Mouse (Mus musculus): ENCODE measurements around the gene Rad21l. TPM values are rescaled to one million over a fixed set of nuclear protein-coding genes. Genes with fewer than 3 reads are reported as not detected.
"Not testable (repeated sequence)": the region's sequence is repeated elsewhere in the genome, so short reads cannot be mapped to it uniquely, and the experiment has no call there.

The Rad21l gene
- total RNA-seq, 1 experiment from 2014 or later: not detected

- 0 out of 2 replicates have a peak, but pooled peaks have one; percentile 13 for ATAC-seq (replicated peaks; ENCODE audit: insufficient number of reproducible peaks, low FRiP score, low TSS enrichment, poor library complexity, severe bottlenecking)
These were observed 36.0 kb downstream of the Rad21l start, which contains the start of gene Snph for GRCm38 (mm10) chr2:151632159-151632814. Snph (minus strand) TSS chr2:151632593.

DNA sequence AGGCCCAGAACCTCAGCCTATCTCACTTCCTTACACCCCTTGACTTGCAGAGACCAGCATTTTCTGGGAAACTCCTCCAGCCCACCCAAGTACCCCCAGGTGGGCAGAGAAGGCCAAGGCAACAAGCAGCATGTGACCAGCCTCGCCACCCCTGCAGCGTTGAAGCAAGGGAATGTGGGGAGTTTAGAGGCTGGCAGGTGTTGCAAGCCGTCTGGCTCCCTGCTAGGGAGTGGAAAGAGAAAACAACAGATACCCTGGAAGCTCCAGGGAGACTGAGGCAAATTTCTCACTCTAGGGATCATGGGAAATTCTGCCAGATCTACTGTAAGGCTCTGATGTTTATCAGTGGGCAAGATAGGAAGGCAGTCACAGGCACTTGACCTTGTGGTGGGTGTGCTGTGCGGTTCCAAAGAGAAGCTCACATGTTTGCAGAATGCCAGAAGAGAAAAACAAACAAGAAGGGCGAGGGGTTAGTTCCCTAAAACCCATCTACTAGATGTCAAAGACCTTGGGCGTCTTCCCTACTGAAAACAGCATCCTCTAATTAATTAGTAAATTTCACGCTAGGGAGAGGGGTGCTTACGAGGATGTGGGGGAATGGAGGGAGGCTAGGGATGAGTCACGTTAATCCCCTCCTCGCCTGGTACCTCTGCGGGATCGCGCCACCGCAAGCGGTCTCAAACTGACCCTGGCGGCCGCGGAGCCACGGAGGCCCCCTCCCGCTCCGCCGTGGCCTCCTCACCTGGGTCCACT lies 36.8 kb downstream of the Rad21l start:
- ATAC-seq (replicated peaks; ENCODE audit: insufficient number of reproducible peaks, low FRiP score, low TSS enrichment, poor library complexity, severe bottlenecking): no peak

DNA sequence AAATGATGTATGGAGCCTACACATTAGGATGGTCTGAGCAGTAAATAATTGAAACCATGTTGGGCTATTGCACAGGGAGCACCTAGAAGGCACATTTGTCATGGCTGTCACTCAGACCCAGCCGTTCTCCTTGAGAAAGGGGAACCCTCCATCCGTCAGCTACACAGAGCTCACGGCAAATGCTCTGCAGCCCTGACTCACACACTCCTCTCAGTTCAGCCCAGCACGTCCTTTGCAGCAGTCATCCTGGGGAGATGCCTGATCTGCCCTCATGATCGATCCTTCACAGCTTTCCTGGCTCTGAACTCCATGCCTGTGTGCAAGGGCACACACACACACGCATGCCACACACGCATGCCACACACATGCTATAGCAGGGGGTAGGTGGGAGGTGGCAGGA lies 39.0 kb downstream of the Rad21l start:
- ATAC-seq (replicated peaks; ENCODE audit: insufficient number of reproducible peaks, low FRiP score, low TSS enrichment, poor library complexity, severe bottlenecking): no peak

DNA sequence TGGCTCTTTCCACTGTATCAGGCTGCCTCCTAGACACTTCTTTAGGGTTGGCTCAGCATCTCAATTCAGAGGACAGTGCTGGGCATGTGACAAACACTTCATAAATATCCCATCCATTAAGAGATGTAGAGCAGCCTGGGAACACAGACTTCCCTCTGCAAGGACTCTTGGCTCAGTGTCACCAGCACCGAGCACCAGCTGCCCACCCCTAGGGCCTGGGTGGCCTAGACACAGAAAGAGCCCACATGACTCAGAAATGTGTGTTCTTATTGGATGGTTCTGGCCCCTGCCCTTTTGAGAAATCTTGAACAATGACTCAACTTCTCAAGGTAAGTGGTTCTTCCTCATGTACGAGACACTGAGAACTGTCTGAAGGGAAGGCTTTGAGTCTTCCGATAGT lies 40.3 kb downstream of the Rad21l start:
- ATAC-seq (replicated peaks; ENCODE audit: insufficient number of reproducible peaks, low FRiP score, low TSS enrichment, poor library complexity, severe bottlenecking): no peak

DNA sequence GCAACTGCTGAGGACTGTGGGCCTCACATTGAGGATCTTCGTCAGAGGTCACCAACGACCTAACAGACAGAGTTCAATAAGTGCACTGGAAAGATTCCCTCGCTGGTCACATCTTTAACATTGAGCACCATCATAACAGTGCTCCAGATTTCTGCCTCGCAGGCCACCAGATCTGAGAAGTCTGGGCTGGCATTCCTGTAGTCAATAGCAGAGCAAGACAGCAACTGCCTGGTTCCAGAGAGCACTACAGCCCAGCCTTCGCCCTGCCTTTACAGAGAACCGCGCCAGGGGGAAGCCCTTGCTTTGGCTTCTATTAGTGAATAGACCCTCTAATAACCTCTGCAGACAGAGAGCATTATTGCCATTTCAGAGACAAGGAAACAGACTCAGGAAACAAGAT lies 42.0 kb downstream of the Rad21l start:
- ATAC-seq (replicated peaks; ENCODE audit: insufficient number of reproducible peaks, low FRiP score, low TSS enrichment, poor library complexity, severe bottlenecking): no peak

GRCm38 (mm10) chr2:151623776-151624175 lies 44.6 kb downstream of the Rad21l start:
- ATAC-seq (replicated peaks; ENCODE audit: insufficient number of reproducible peaks, low FRiP score, low TSS enrichment, poor library complexity, severe bottlenecking): no peak

- ATAC-seq (replicated peaks; ENCODE audit: insufficient number of reproducible peaks, low FRiP score, low TSS enrichment, poor library complexity, severe bottlenecking): no peak
These were observed 51.6 kb downstream of the Rad21l start for GRCm38 (mm10) chr2:151616551-151617329.

DNA sequence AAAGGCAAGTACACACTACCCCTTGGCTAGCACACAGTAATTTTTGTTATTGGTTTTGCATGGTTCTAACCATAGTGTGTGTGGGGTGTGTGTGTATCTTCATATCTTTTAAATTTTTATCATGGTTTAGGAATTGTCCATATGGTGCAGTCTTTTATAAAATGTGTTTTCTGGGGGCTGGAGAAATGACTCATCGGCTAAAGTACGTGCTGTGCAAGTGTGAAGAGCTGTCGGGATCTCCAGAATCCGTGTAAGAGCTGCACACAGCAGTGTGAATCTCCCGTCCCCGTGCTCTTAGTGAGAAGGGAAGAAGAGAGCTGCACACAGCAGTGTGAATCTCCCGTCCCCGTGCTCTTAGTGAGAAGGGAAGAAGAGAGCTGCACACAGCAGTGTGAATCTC lies 52.6 kb downstream of the Rad21l start:
- not testable (repeated sequence) for ATAC-seq (replicated peaks; ENCODE audit: insufficient number of reproducible peaks, low FRiP score, low TSS enrichment, poor library complexity, severe bottlenecking)

GRCm38 (mm10) chr2:151609974-151610373 lies 58.4 kb downstream of the Rad21l start:
- ATAC-seq (replicated peaks; ENCODE audit: insufficient number of reproducible peaks, low FRiP score, low TSS enrichment, poor library complexity, severe bottlenecking): no peak

DNA sequence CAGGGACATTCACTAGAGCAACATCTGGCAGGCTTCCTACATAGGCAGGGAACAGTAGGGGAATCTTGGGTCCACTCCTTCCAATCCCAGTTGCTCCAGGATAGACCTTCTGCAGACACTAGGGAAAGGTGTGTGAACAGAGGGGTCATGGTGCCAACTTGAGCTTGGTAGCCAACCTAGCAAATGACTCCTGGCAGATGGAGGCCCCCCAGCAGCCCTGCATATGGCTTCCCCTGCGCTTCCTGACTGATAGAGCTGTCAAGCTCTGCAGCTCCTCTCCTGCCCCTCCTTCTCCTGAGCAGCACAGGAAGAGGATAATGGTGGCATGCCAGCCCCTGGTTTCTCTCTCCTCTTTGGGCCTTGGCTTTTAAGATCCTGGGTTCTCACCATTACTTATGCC lies 59.9 kb downstream of the Rad21l start:
- ATAC-seq (replicated peaks; ENCODE audit: insufficient number of reproducible peaks, low FRiP score, low TSS enrichment, poor library complexity, severe bottlenecking): no peak

DNA sequence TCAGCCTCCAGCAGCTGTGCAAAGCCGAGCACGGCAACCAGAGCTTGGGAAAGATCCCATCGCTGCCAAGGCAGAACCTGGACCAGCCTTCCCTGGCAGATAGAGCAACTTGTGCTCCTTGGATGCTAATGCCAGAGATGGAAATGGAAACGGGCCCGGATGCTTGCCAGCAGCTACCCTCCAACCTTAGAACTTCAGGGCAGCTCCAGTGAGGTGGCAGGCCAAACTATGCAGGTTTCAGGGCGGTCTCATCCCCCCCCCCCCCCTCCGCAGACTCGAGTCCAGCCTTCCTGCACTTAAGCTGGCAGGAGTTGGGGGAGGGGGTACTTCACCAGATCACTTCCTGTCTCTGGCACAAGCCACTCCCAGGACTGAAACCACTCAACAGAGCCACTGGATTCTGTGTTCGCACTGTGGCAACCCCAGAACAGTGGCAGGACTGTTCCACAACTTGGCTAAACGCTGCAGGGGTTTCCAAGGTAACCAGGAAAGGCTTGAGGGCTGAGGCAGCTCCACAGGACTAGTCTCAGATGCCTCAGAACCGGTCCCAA lies 62.8 kb downstream of the Rad21l start:
- no peak for ATAC-seq (replicated peaks; ENCODE audit: insufficient number of reproducible peaks, low FRiP score, low TSS enrichment, poor library complexity, severe bottlenecking)

DNA sequence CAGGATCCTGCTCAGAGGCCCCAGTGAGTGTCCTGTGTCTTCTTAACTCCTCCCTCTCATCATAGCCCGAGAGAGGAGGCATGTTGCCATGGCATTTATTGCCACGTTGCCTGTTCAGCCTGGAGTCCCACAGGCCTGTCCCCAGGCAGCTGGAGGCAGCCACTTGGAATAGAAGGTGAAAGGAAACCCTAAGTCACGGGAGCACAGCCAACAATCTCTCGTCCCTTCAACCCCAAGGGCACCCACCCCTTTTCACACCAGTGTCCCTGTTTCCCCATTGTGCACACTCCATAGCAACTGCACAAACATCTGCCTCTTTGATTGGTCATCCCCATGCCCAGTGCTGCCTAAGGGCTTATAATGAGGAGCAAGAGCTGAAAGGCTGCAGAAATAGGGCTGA lies 64.7 kb downstream of the Rad21l start:
- no peak for ATAC-seq (replicated peaks; ENCODE audit: insufficient number of reproducible peaks, low FRiP score, low TSS enrichment, poor library complexity, severe bottlenecking)

GRCm38 (mm10) chr2:151602106-151602505 lies 66.2 kb downstream of the Rad21l start:
- no peak for ATAC-seq (replicated peaks; ENCODE audit: insufficient number of reproducible peaks, low FRiP score, low TSS enrichment, poor library complexity, severe bottlenecking)

DNA sequence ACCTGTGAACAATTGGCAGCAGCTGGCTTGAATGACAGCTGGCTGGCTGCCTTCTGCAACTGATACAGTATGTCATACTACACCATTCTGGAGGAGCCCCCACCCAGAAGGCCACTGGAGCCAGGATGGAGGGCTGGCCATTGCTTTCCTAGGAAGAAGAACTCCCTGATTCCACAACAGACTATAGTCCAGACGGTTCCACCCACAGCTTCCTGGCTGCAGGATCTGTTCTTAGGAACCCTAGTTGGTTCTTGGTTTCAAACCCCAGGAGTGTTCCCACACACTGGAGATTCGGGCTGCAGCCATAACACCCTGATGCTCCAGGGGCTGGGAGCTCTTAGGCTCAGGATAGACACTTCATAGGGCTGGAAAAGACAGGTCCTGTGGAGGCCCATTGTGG lies 70.3 kb downstream of the Rad21l start:
- no peak for ATAC-seq (replicated peaks; ENCODE audit: insufficient number of reproducible peaks, low FRiP score, low TSS enrichment, poor library complexity, severe bottlenecking)

Other genes with a start within 250 kb of the Rad21l start
- gene 4921509C19Rik, start 192.4 kb downstream of the Rad21l start, total RNA-seq (2017): not detected in 3 replicates
- gene Nsfl1c, start 174.4 kb downstream of the Rad21l start, total RNA-seq (2017): 81.2 to 110 TPM (median 99.0 TPM) in 3 replicates
- 3.5 to 27.0 TPM (median 23.8 TPM) in 3 replicates for gene Fkbp1a, start 126.0 kb downstream of the Rad21l start, total RNA-seq (2017)
- 1.0 to 1.5 TPM in 2 of 3 replicates, not detected in the other for gene Sdcbp2, start 95.9 kb downstream of the Rad21l start, total RNA-seq (2017)
- not detected in 3 replicates for gene Snph, start 35.9 kb downstream of the Rad21l start, total RNA-seq (2017)
- not detected in 3 replicates for gene Tmem74b, start 33.5 kb upstream of the Rad21l start, total RNA-seq (2017)
- 9.7 to 13.1 TPM (median 10.2 TPM) in 3 replicates for gene Psmf1, start 75.7 kb upstream of the Rad21l start, total RNA-seq (2017)
- gene Rspo4, start 174.4 kb upstream of the Rad21l start, total RNA-seq (2017): not detected in 3 replicates
- gene Angpt4, start 242.7 kb upstream of the Rad21l start, total RNA-seq (2017): not detected in 3 replicates

Data from monocyte, adult 5-6 weeks (primary cell).